Mouse (Mus musculus) gastrocnemius, postnatal 14 days (tissue): ENCODE results near the gene Gm11237. TPM values are rescaled to one million over a fixed set of nuclear protein-coding genes. Genes with fewer than 3 reads are reported as not detected.
"Not testable (repeated sequence)": the region's sequence is repeated elsewhere in the genome, so short reads cannot be mapped to it uniquely, and the experiment has no call there.

Source experiments
- DNase-seq: peaks from one replicate; pipeline ENCODE4 v3.0.0; 2021; ENCODE audit warnings: mixed read lengths
- intact Hi-C: fragments of 180-260 bp; cut with DNase I; formaldehyde crosslinking; loops from one replicate; pipeline ENCODE4 v1.15.1; 2025; ENCODE audit warnings: low total_unique reads
- long read RNA-seq, 2 experiments: library from polyadenylated mRNA; stranded (forward); transcript quantifications; one replicate each; pipeline ENCODE4 v2.0.0; 2021
- total RNA-seq, 2 experiments: library from RNA; stranded (reverse); gene quantifications; 2 replicates each; pipeline ENCODE4 v1.2.3; 2021

Gm11237 gene
- total RNA-seq = not detected
- long read RNA-seq, experiment 1 = 0 reads
- long read RNA-seq, experiment 2 = 0 reads

- intact Hi-C loops, DNase-seq: not testable (repeated sequence)
These were observed at the start of gene Gm11237 for GRCm38 (mm10) chr4:73622684-73623083. Gene Gm11237 (plus strand): TSS chr4:73622984.

- intact Hi-C loops = no loop called here
- DNase-seq = no peak
These were observed 23.5 kb upstream of the Gm11237 start for GRCm38 (mm10) chr4:73599248-73599647.

GRCm38 (mm10) chr4:73607581-73607980 lies 15.2 kb upstream of the Gm11237 start, which contains the start of gene Gm11238:
Gene Gm11238 (plus strand): TSS chr4:73607881.
- DNase-seq, intact Hi-C loops: not testable (repeated sequence)

GRCm38 (mm10) chr4:73637821-73638220 lies 15.0 kb downstream of the Gm11237 start, which contains the start of gene Gm11236:
Gene Gm11236 (plus strand): TSS chr4:73638121.
- intact Hi-C loops, DNase-seq: not testable (repeated sequence)

GRCm38 (mm10) chr4:73661864-73662263 lies 39.1 kb downstream of the Gm11237 start:
- intact Hi-C loops, DNase-seq: not testable (repeated sequence)

GRCm38 (mm10) chr4:73668054-73668453 lies 45.3 kb downstream of the Gm11237 start, which contains the start of gene Gm11239:
Gene Gm11239 (plus strand): TSS chr4:73668354.
- intact Hi-C loops, DNase-seq: not testable (repeated sequence)

Other genes with a start within 250 kb of the Gm11237 start
- gene Gm11487, start 217.9 kb upstream of the Gm11237 start, total RNA-seq = not detected
- not detected for gene Gm11238, start 15.1 kb upstream of the Gm11237 start, total RNA-seq
- gene Gm11236, start 15.1 kb downstream of the Gm11237 start, total RNA-seq = not detected
- gene Gm11239, start 45.4 kb downstream of the Gm11237 start, total RNA-seq = not detected
- not detected for gene Gm428, start 60.5 kb downstream of the Gm11237 start, total RNA-seq
- under 1 TPM; 0.10 to 0.11 TPM for gene Rasef, start 168.0 kb downstream of the Gm11237 start, total RNA-seq